Mouse (Mus musculus) heart, embryonic 11.5 days (tissue): ENCODE measurements at regions not wholly inside any gene's neighbourhood (a gene's known extent, or its start where the extent isn't known, plus 50 kb on each side); places are given as distances from the start of the nearest gene placed in this dataset.

Experiments
- ATAC-seq: fragments of 200-750 bp; cut with Nextera tagmentation; replicated peaks from 2 replicates; pipeline ENCODE4 v1.8.0; 2017; ENCODE audit warnings: moderate library complexity; ENCODE audit not compliant: insufficient number of reproducible peaks, low FRiP score, low TSS enrichment
- H3K27ac ChIP-seq: fragments of 300-500 bp; sonication (generic); 2 replicates; pipeline ENCODE4 v1.5.1; 2014; ENCODE audit warnings: mild to moderate bottlenecking, low read depth, low read length
- H3K27me3 ChIP-seq: fragments of 300-500 bp; sonication (generic); 2 replicates; pipeline ENCODE4 v1.6.1; 2014; ENCODE audit warnings: mild to moderate bottlenecking, low read length, mixed read lengths; ENCODE audit not compliant: control insufficient read depth, insufficient read depth
- H3K36me3 ChIP-seq: fragments of 300-500 bp; sonication (generic); 2 replicates; pipeline ENCODE4 v1.6.1; 2014; ENCODE audit warnings: mild to moderate bottlenecking, low read length, moderate library complexity, mixed read lengths; ENCODE audit not compliant: control insufficient read depth, insufficient read depth
- H3K4me1 ChIP-seq: fragments of 300-500 bp; sonication (generic); 2 replicates; pipeline ENCODE4 v1.6.1; 2014; ENCODE audit warnings: low read length; ENCODE audit not compliant: control insufficient read depth, insufficient read depth
- H3K4me2 ChIP-seq: fragments of 300-500 bp; sonication (generic); 2 replicates; pipeline ENCODE4 v1.6.1; 2014; ENCODE audit warnings: mild to moderate bottlenecking, moderate library complexity
- H3K4me3 ChIP-seq: fragments of 300-500 bp; sonication (generic); 2 replicates; pipeline ENCODE4 v1.5.1; 2014; ENCODE audit warnings: low read depth, low read length
- H3K9ac ChIP-seq: fragments of 300-500 bp; sonication (generic); 2 replicates; pipeline ENCODE4 v1.6.1; 2014; ENCODE audit warnings: mild to moderate bottlenecking, low read depth, low read length, moderate library complexity
- H3K9me3 ChIP-seq: fragments of 300-500 bp; sonication (generic); replicated peaks from 2 replicates; pipeline ENCODE4 v1.6.1; 2016; ENCODE audit warnings: low read length; ENCODE audit not compliant: control insufficient read depth
- WGBS: fragments of 180-500 bp; shearing (Covaris S2); extraction: QIAGEN DNeasy Blood & Tissue Kit; methylation state at CpG from one replicate; pipeline ENCODE4 v1.1.7; 2014; ENCODE audit not compliant: insufficient replicate concordance; 5-methylcytosine and 5-hydroxymethylcytosine counted together

- no peaks in the 10 kb centered on the region for H3K9me3 ChIP-seq
- H3K4me2 ChIP-seq, result no peak overlapping the region
- no peaks in the 10 kb centered on the region for H3K36me3 ChIP-seq
- no peaks in the 10 kb centered on the region for H3K27me3 ChIP-seq
- H3K4me1 ChIP-seq, result no peaks in the 10 kb centered on the region
- no peak for ATAC-seq
- WGBS, result 91% methylated on average over 1 of the region's 1 CpGs
- H3K4me3 ChIP-seq, result no peak overlapping the region
- H3K9ac ChIP-seq, result no peak overlapping the region
- no peak overlapping the region for H3K27ac ChIP-seq
These were observed 484.6 kb upstream of the Rag2 start for GRCm38 (mm10) chr2:101139931-101140330.

DNA sequence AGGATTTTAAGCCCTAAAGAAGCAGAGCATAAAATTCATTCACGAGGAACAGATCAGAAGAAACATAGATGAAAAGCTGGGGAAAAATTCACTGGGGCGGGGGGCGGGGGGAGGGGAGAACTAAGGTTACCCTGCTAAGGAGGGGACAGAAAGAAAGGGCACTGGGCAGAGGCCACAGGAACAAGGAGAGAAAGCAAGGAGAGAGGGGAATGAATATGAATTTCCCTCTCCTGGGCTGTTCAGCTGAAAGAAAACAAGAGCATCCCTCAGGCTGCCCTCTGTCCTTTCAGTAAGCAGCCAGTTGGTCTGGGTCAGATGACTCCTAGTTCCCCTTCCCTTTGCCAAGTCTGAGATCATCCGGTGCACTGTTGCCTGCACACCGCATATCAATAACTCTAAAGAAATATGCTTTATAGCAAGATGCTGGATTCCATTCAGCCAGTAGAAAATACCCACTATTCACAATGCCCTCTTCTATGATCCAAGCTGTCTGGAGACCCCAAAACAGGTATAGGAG is 467.7 kb upstream of the Rag2 start:
- no peaks in the 10 kb centered on the region for H3K27me3 ChIP-seq
- WGBS, result 84% methylated on average over 5 of the region's 5 CpGs

GRCm38 (mm10) chr2:101159276-101159675 is 465.2 kb upstream of the Rag2 start:
- ATAC-seq, result no peak
- no peak overlapping the region for H3K4me2 ChIP-seq
- no peaks in the 10 kb centered on the region for H3K9me3 ChIP-seq
- no peak overlapping the region for H3K27ac ChIP-seq
- H3K36me3 ChIP-seq, result no peaks in the 10 kb centered on the region
- H3K9ac ChIP-seq, result no peak overlapping the region
- H3K27me3 ChIP-seq, result no peaks in the 10 kb centered on the region
- H3K4me3 ChIP-seq, result no peak overlapping the region
- H3K4me1 ChIP-seq, result no peaks in the 10 kb centered on the region
- 20% methylated on average over 4 of the region's 4 CpGs for WGBS

More for the DNA sequence above, 467.7 kb upstream of the Rag2 start:
- Histone ChIP-seq H3K36me3 (no peaks in the 10 kb centered on the region), H3K9me3 (no peaks in the 10 kb centered on the region), H3K4me2 (no peak overlapping the region), H3K4me1 (no peaks in the 10 kb centered on the region), H3K27ac (no peak overlapping the region), H3K9ac (no peak overlapping the region), H3K4me3 (no peak overlapping the region)
- no peak for ATAC-seq

DNA sequence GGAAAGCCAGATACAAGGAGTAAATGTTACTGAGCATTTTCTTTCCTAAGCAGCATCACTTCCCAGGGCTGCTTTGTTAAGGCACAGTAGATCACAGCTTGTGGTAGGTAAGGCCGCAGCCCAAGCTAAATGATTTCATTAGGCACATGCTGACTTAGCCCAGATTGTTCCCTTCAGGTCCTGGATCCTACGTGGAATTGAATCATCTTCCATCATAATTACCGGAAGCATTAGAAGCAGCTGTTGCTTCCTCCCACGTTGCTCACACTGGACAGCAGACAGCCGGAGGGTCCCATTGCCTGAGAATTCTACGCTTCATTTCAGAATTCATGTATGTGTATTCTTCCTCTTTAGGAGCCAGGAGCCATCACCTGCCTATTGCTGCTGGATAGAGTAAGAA is 458.6 kb upstream of the Rag2 start:
- H3K4me3 ChIP-seq, result no peak overlapping the region
- no peak for ATAC-seq
- H3K27ac ChIP-seq, result no peak overlapping the region
- no peaks in the 10 kb centered on the region for H3K27me3 ChIP-seq
- H3K4me1 ChIP-seq, result no peaks in the 10 kb centered on the region
- no peaks in the 10 kb centered on the region for H3K9me3 ChIP-seq
- H3K4me2 ChIP-seq, result no peak overlapping the region
- no peak overlapping the region for H3K9ac ChIP-seq
- no peaks in the 10 kb centered on the region for H3K36me3 ChIP-seq
- WGBS, result 72% methylated on average over 6 of the region's 6 CpGs

GRCm38 (mm10) chr2:101172806-101173205 is 451.7 kb upstream of the Rag2 start:
- no peak for ATAC-seq
- WGBS, result 64% methylated on average over 6 of the region's 6 CpGs
- H3K4me3 ChIP-seq, result no peak overlapping the region

GRCm38 (mm10) chr2:101175124-101175523 is 449.4 kb upstream of the Rag2 start:
- 75% methylated on average over 3 of the region's 3 CpGs for WGBS
- Histone ChIP-seq H3K27ac (no peak overlapping the region), H3K9ac (no peak overlapping the region), H3K9me3 (no peaks in the 10 kb centered on the region), H3K27me3 (no peaks in the 10 kb centered on the region), H3K4me1 (no peaks in the 10 kb centered on the region), H3K4me2 (no peak overlapping the region), H3K4me3 (no peak overlapping the region), H3K36me3 (no peaks in the 10 kb centered on the region)
- ATAC-seq, result no peak

More at GRCm38 (mm10) chr2:101172806-101173205, 451.7 kb upstream of the Rag2 start:
- Histone ChIP-seq H3K4me1 (no peaks in the 10 kb centered on the region), H3K4me2 (no peak overlapping the region), H3K36me3 (no peaks in the 10 kb centered on the region), H3K27me3 (no peaks in the 10 kb centered on the region), H3K27ac (no peak overlapping the region), H3K9me3 (no peaks in the 10 kb centered on the region), H3K9ac (no peak overlapping the region)

GRCm38 (mm10) chr2:101206637-101207036 is 417.9 kb upstream of the Rag2 start:
- H3K9ac ChIP-seq, result no peak overlapping the region
- 48% methylated on average over 3 of the region's 3 CpGs for WGBS
- H3K4me3 ChIP-seq, result no peak overlapping the region
- no peak overlapping the region for H3K27ac ChIP-seq
- H3K27me3 ChIP-seq, result no peaks in the 10 kb centered on the region
- no peak overlapping the region for H3K4me2 ChIP-seq
- H3K36me3 ChIP-seq, result no peaks in the 10 kb centered on the region
- peak; percentile 76; the same call in 1 of the 2 replicates for ATAC-seq
- H3K4me1 ChIP-seq, result 0 out of 2 replicates have a peak, but pooled peaks cover 2% of the 10 kb centered on the region
- H3K9me3 ChIP-seq, result no peaks in the 10 kb centered on the region

- Histone ChIP-seq H3K4me3 (no peak overlapping the region), H3K4me1 (0 out of 2 replicates have a peak, but pooled peaks cover 2% of the 10 kb centered on the region), H3K27me3 (no peaks in the 10 kb centered on the region), H3K4me2 (no peak overlapping the region), H3K27ac (no peak overlapping the region), H3K36me3 (no peaks in the 10 kb centered on the region), H3K9me3 (no peaks in the 10 kb centered on the region), H3K9ac (no peak overlapping the region)
- 83% methylated on average over 4 of the region's 4 CpGs for WGBS
- ATAC-seq, result no peak
These were observed 415.4 kb upstream of the Rag2 start for GRCm38 (mm10) chr2:101209136-101209535.

DNA sequence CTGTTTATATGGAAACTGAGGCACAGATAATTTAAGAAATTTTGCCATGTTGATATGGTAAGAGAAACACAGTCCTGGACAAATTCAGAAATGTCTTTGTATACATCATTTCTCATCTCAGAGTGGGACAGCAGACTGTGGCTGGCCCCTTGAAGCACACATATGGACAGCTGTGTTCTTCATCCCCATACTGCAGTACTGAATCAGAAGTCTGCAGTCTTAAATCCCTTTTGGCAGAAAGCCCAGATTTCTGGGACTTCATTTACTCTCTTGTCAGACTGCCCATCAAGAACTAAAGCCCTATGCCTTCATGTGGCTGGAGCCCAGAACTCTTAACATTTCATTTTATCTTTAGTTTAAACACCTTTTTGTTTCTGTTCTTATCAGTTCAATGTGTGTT is 403.8 kb upstream of the Rag2 start:
- ATAC-seq, result no peak
- H3K27ac ChIP-seq, result no peak overlapping the region
- H3K36me3 ChIP-seq, result no peaks in the 10 kb centered on the region
- no peak overlapping the region for H3K4me2 ChIP-seq
- H3K9ac ChIP-seq, result no peak overlapping the region
- H3K4me3 ChIP-seq, result no peak overlapping the region
- no peaks in the 10 kb centered on the region for H3K27me3 ChIP-seq
- no peaks in the 10 kb centered on the region for H3K9me3 ChIP-seq
- H3K4me1 ChIP-seq, result no peaks in the 10 kb centered on the region
